Mouse (Mus musculus) heart, postnatal 10 days (tissue): ENCODE results near the gene Rbp2. TPM values are rescaled to one million over a fixed set of nuclear protein-coding genes. Genes with fewer than 3 reads are reported as not detected.

Source experiments
- DNase-seq, 2 experiments: peaks; one replicate each; pipeline ENCODE4 v3.0.0; 2021
- intact Hi-C: fragments of 180-260 bp; cut with DNase I; formaldehyde crosslinking; loops from one replicate; pipeline ENCODE4 v1.15.1; 2025
- total RNA-seq, 2 experiments: library from RNA; stranded (reverse); gene quantifications; 2 replicates each; pipeline ENCODE4 v1.2.3; 2021

Rbp2 gene
- total RNA-seq: under 1 TPM in 1 of 2 experiments, not detected in 1; 0.41 TPM

DNA sequence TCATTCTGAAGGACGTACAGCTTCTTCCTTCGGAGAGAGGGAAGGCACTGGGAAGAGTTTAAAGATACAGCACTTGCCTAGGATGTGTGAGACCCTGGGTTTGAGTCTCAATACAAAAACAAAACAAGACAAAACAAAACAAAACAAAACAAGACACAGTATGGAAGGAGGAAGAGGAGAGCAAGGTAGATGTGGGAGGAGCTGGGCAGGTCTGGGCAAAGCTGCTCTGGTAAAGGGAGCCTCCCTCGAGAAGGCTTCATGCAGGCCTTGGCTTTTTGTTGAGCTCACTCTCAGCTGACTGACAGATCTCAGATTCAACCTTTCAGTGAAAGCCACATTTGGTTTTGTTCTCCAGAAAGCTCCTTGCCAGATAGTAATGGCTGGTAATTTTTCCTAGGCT lies at the start of gene Rbp2:
Gene Rbp2 (plus strand): TSS at position 301 of the 400 bp plus-strand sequence.
- intact Hi-C loops: no loop called here
- DNase-seq: no peak

GRCm38 (mm10) chr9:98437819-98438218 lies 48.1 kb upstream of the Rbp2 start:
- no peak for DNase-seq
- intact Hi-C loops: no loop called here

GRCm38 (mm10) chr9:98439091-98439490 lies 46.8 kb upstream of the Rbp2 start:
- no peak for DNase-seq
- intact Hi-C loops: no loop called here

- intact Hi-C loops: loop anchor here (1.0 kb wide), 1 partner anchor 96 kb away; no protein-coding TSS in a partner anchor
- DNase-seq: peak in 1 of 2 experiments; percentile 62
Measured at GRCm38 (mm10) chr9:98442638-98443037, 43.3 kb upstream of the Rbp2 start.

DNA sequence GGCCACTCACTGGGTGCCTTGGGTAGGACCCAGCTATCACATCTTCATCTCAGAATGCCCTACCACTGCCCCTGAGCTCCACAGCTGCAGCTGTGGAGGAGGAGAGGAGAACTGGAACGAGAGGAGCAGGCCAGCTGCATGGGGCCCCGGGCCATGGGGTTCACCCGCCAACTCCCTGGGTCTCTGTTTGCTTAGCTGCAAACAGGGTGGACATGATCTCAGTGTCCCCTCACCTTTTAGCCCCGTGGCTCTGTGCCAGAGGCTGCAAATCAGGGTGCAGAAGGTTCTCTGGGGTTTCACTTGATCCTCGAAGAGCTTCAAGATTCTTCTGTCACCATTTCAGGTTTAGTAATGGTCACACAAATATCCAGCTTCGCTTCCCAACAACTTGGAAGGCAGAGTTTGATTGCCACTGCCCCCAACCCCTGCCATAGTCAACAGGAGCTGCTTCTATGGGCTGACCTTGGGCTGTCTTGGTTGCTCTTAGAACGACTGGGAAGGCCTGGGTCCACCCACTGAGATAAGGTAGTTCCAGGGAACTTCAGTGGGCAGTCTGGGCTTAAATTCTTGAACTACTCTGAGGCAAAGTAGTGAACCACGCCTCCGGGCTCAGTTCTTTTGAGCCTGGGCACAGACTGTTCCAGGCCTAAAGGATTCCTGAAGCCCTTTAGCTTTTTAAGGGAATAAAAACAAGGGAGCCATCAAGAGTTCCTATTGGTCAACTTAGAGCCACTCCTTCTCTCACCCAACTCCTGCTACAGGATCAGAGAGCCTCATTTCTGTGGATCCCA lies 40.4 kb upstream of the Rbp2 start:
- intact Hi-C loops: loop anchor here (5.0 kb wide), 1 partner anchor 52 kb away; no protein-coding TSS in a partner anchor
- no peak for DNase-seq

GRCm38 (mm10) chr9:98450976-98451375 lies 34.9 kb upstream of the Rbp2 start:
- intact Hi-C loops: no loop called here
- DNase-seq: no peak

GRCm38 (mm10) chr9:98466709-98467108 lies 19.2 kb upstream of the Rbp2 start:
- intact Hi-C loops: no loop called here
- DNase-seq: no peak

DNA sequence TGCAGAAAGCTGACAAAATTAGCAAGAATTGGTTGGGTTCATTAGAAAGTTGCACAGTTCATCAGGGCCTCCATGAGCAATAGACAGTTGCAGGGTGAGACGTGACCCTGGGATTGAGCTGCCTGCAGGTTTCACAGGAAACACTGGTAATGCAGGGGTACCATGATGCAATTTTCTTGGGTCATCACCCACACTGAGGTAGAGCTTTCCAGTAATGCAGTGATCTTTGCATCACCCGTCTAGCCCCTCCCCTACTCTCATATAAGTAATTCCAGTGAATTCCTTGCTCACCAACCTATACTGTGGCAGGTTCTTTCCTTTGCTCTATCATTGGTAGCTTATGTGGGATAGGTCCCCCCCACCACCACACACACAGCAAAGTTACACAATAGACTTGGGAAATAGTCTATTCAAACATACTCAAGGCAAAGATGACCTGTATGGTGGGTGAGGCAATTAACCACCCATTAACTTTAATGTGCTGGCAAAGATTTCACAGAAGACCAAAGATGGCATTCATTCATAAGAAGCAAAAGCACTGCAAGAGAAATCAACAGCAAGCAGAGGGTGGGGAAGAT lies 5.7 kb upstream of the Rbp2 start:
- intact Hi-C loops: no loop called here
- no peak for DNase-seq

- DNase-seq: no peak
- intact Hi-C loops: no loop called here
Measured at GRCm38 (mm10) chr9:98482256-98482655, 3.7 kb upstream of the Rbp2 start.

- no peak for DNase-seq
- intact Hi-C loops: no loop called here
Measured at GRCm38 (mm10) chr9:98485020-98485419, 895 bp upstream of the Rbp2 start.

- DNase-seq: peak in 1 of 2 experiments; percentile 16
- intact Hi-C loops: no loop called here
Measured at GRCm38 (mm10) chr9:98487273-98487672, 1.4 kb downstream of the Rbp2 start.

GRCm38 (mm10) chr9:98489532-98489931 lies 3.6 kb downstream of the Rbp2 start:
- DNase-seq: no peak
- intact Hi-C loops: no loop called here

GRCm38 (mm10) chr9:98490128-98490527 lies 4.2 kb downstream of the Rbp2 start:
- DNase-seq: no peak
- intact Hi-C loops: no loop called here

- intact Hi-C loops: no loop called here
- no peak for DNase-seq
Measured at GRCm38 (mm10) chr9:98491071-98491470, 5.2 kb downstream of the Rbp2 start.

- intact Hi-C loops: no loop called here
- DNase-seq: no peak
Measured at GRCm38 (mm10) chr9:98492212-98492611, 6.3 kb downstream of the Rbp2 start.

GRCm38 (mm10) chr9:98492821-98493220 lies 6.9 kb downstream of the Rbp2 start:
- intact Hi-C loops: no loop called here
- no peak for DNase-seq

DNA sequence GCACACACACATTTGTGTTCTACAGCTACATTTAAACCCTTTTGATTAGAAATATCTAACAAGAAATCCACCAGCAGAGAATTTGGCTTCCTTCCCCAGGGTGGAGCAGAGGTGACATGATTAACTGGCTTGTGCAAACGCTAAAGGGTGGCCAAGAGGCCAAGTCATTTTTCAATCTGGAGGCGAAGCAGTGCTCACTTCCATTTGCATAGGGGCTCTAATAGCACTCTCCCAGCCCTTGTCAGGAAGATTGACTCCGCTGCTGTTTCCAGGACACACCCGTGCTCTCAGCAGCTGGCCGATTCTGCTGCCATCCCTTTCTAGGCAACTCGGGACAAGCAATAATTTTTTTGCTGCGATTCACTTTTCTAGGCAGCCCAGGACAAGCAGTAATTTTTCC lies 11.2 kb downstream of the Rbp2 start:
- DNase-seq: peak; percentile 25 to 28
- intact Hi-C loops: loop anchor here (5.0 kb wide), 1 partner anchor 50 kb away; no protein-coding TSS in a partner anchor

- DNase-seq: peak; percentile 38 to 55
- intact Hi-C loops: loop anchor here (5.0 kb wide), 1 partner anchor 51 kb away; no protein-coding TSS in a partner anchor
Measured at GRCm38 (mm10) chr9:98497990-98498389, 12.1 kb downstream of the Rbp2 start.

DNA sequence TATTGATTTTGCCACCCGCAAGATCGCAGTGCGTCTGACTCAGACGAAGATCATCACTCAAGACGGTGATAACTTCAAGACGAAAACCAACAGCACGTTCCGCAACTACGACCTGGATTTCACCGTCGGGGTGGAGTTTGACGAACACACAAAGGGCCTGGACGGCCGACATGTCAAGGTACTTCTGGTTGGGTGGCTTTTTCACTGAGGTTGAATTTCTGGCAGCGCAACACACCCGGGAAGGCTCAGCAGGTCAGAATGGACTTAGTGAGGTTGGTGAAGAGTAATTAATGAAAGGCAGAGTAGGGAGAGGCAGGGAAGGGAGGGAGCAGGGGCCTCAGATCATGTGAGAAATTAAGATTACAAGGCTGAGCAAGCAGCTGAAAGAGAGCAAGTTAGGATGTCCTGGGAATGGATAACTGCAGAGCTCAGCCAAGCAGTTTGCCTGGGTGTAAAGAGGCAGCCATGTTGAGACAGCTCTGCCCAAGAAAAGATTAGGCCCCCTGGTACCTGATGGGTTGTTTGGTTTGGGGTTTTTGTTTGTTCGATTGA lies 12.9 kb downstream of the Rbp2 start:
- DNase-seq: no peak
- intact Hi-C loops: loop anchor here (5.0 kb wide), 1 partner anchor 51 kb away; no protein-coding TSS in a partner anchor

DNA sequence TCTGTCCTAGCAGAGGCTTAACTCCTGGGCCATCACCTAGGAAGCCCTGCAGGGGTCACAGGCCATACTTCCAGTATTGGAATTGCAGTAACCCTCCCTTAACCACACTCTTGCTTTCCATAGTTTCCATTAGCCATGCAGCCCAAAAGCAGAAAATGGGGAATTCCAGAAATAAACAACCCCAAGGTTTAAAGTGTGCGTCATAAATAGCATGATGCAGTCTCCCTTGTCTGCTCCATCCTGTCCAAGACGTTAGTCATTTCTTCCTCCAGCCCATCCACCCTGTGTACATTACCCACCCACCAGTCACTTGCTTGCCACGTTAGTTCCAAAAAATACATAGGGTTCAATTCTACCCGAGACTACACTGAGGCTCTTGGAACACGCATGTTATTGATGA lies 13.7 kb downstream of the Rbp2 start:
- DNase-seq: no peak
- intact Hi-C loops: loop anchor here (5.0 kb wide), 1 partner anchor 52 kb away; no protein-coding TSS in a partner anchor

GRCm38 (mm10) chr9:98507480-98507879 lies 21.6 kb downstream of the Rbp2 start:
- DNase-seq: no peak
- intact Hi-C loops: no loop called here
